Mouse (Mus musculus) neural tube, embryonic 14.5 days (tissue): ENCODE results near the gene Rpl27. TPM values are rescaled to one million over a fixed set of nuclear protein-coding genes. Genes with fewer than 3 reads are reported as not detected.
A peak's percentile ranks its signal among the peaks of the same experiment; 100 is the strongest.
"Not testable (repeated sequence)": the region's sequence is repeated elsewhere in the genome, so short reads cannot be mapped to it uniquely, and the experiment has no call there.

Experiments
- ATAC-seq: fragments of 200-750 bp; cut with Nextera tagmentation; 2 replicates; pipeline ENCODE4 v1.8.0; 2017; ENCODE audit warnings: low read depth, mild to moderate bottlenecking, moderate TSS enrichment, moderate library complexity
- H3K27ac ChIP-seq: fragments of 300-500 bp; sonication (generic); 2 replicates; pipeline ENCODE4 v1.5.1; 2014; ENCODE audit warnings: low read depth, mild to moderate bottlenecking, control low read depth, low read length, moderate library complexity, mixed read lengths
- H3K27me3 ChIP-seq: fragments of 300-500 bp; sonication (generic); 2 replicates; pipeline ENCODE4 v1.6.1; 2014; ENCODE audit warnings: low read length; ENCODE audit not compliant: control insufficient read depth, insufficient read depth
- H3K36me3 ChIP-seq: fragments of 300-500 bp; sonication (generic); 2 replicates; pipeline ENCODE4 v1.6.1; 2014; ENCODE audit warnings: low read length, mixed read lengths; ENCODE audit not compliant: control insufficient read depth, insufficient read depth
- H3K4me1 ChIP-seq: fragments of 300-500 bp; sonication (generic); 2 replicates; pipeline ENCODE4 v1.6.1; 2014; ENCODE audit warnings: low read length; ENCODE audit not compliant: control insufficient read depth, insufficient read depth
- H3K4me2 ChIP-seq: fragments of 300-500 bp; sonication (generic); 2 replicates; pipeline ENCODE4 v1.6.1; 2014; ENCODE audit warnings: mild to moderate bottlenecking, low read depth, low read length, control low read depth
- H3K4me3 ChIP-seq: fragments of 300-500 bp; sonication (generic); 2 replicates; pipeline ENCODE4 v1.5.1; 2014; ENCODE audit warnings: low read depth, low read length, control low read depth, mixed read lengths
- H3K9ac ChIP-seq: fragments of 300-500 bp; sonication (generic); replicated peaks from 2 replicates; pipeline ENCODE4 v1.6.1; 2014; ENCODE audit warnings: low read depth, mild to moderate bottlenecking, control low read depth, low read length, mixed read lengths
- H3K9me3 ChIP-seq: fragments of 300-500 bp; sonication (generic); 2 replicates; pipeline ENCODE4 v1.6.1; 2016; ENCODE audit warnings: low read length; ENCODE audit not compliant: control insufficient read depth
- WGBS: fragments of 180-500 bp; shearing (Covaris S2); extraction: QIAGEN DNeasy Blood & Tissue Kit; methylation state at CpG from one replicate; pipeline ENCODE4 v1.1.7; 2014; 5-methylcytosine and 5-hydroxymethylcytosine counted together
- polyA plus RNA-seq: library from polyadenylated mRNA; unstranded; fragments of >200 nt; fragmentation: Nextera tagmentation; extraction: Ambion mirVana; gene quantifications from 2 replicates; pipeline ENCODE4 v1.2.1, GENCODE M21; 2014

The Rpl27 gene
- polyA plus RNA-seq, 1 experiment from 2014 or later = 257 TPM

DNA sequence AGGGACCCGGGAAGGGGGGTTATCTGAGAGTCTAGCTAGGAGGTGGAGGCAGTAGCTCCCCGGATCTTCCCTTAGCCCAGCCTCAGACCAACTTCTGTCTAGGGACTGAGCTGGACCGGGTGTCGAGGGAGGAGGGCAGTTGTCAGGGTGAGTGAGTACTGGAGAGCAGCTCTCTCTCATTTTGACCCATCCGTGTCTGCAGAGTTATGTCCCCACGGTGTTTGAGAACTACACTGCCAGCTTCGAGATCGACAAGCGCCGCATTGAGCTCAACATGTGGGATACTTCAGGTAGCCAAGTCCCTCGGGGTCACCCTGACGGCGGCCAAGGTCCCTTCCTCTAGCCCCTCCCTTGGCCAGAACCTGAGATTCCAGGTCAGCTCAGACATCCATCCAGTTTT is 26.6 kb downstream of the Rpl27 start:
- WGBS = 2% methylated on average over 13 of the region's 13 CpGs
- H3K4me3 ChIP-seq = peak overlapping the region; percentile 68
- peak overlapping the region; percentile 86 for H3K4me2 ChIP-seq
- no peak for ATAC-seq
- H3K27ac ChIP-seq = peak overlapping the region; percentile 81; the same call in 1 of the 2 replicates
- peaks cover 21% of the 10 kb centered on the region for H3K4me1 ChIP-seq
- no peaks in the 10 kb centered on the region for H3K36me3 ChIP-seq
- H3K27me3 ChIP-seq = no peaks in the 10 kb centered on the region
- no peaks in the 10 kb centered on the region for H3K9me3 ChIP-seq
- peak overlapping the region; percentile 81 for H3K9ac ChIP-seq

DNA sequence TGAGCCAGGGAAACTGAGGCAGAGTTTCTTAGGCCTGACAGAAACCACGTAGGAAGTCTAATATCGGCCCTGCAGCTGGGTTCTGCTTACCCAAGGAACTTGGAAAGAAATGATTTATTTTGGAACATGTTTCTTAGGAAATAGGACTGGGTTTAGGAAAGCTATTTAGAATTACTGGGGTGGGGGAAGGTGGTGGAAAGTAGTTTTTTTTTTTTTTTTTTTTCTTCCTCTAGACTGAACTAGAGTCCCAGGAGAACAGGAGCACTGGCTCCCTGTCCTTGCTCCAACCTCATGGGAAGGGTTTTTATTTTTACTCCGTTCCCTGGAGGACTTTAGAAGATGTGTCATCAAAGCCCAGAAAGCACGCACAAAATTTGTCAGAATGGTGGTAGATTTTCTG is 27.1 kb downstream of the Rpl27 start:
- no peaks in the 10 kb centered on the region for H3K9me3 ChIP-seq
- peak overlapping the region; percentile 86 for H3K4me2 ChIP-seq
- 61% methylated on average over 4 of the region's 4 CpGs for WGBS
- H3K27ac ChIP-seq = no peak overlapping the region
- H3K36me3 ChIP-seq = no peaks in the 10 kb centered on the region
- H3K4me3 ChIP-seq = peak overlapping the region; percentile 68
- H3K9ac ChIP-seq = peak overlapping the region; percentile 81; the same call in 1 of the 2 replicates
- no peak for ATAC-seq
- H3K4me1 ChIP-seq = peaks cover 17% of the 10 kb centered on the region
- no peaks in the 10 kb centered on the region for H3K27me3 ChIP-seq

GRCm38 (mm10) chr11:101470206-101470605 is 28.1 kb downstream of the Rpl27 start:
- no peak overlapping the region for H3K27ac ChIP-seq
- no peaks in the 10 kb centered on the region for H3K36me3 ChIP-seq
- H3K4me2 ChIP-seq = peak overlapping the region; percentile 16; the same call in 1 of the 2 replicates
- H3K4me1 ChIP-seq = peaks cover 15% of the 10 kb centered on the region; the same call in 1 of the 2 replicates
- H3K27me3 ChIP-seq = no peaks in the 10 kb centered on the region
- H3K9me3 ChIP-seq = no peaks in the 10 kb centered on the region
- H3K4me3 ChIP-seq = no peak overlapping the region
- 24% methylated on average over 7 of the region's 7 CpGs for WGBS
- ATAC-seq = no peak
- H3K9ac ChIP-seq = no peak overlapping the region

- Histone ChIP-seq H3K36me3 (no peaks in the 10 kb centered on the region), H3K4me3 (no peak overlapping the region), H3K27ac (no peak overlapping the region), H3K4me2 (no peak overlapping the region), H3K27me3 (no peaks in the 10 kb centered on the region), H3K9ac (no peak overlapping the region), H3K4me1 (peaks cover 15% of the 10 kb centered on the region; the same call in 1 of the 2 replicates), H3K9me3 (no peaks in the 10 kb centered on the region)
- no peak for ATAC-seq
- WGBS = 63% methylated on average over 3 of the region's 3 CpGs
Observed at GRCm38 (mm10) chr11:101471926-101472325, 29.8 kb downstream of the Rpl27 start.

DNA sequence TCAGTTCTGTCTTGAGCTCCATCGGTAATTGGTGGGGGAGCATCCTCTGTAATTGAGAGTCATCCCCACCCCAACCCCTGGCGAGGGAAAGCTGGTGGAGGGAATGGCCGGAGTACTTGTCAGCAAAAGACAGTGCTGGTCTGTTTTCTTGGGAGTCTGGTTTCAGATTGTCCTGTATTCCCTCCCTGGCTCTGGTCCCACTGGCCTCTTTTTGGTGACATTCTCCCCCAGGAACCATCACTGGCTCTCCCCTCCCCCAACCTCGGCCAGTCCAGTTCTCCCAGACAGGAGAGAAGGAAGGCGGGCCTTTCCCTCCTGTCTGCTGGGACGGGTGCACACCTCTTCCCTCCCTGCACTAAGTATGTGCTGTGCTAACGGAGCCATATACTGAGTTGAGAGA is 30.2 kb downstream of the Rpl27 start:
- H3K36me3 ChIP-seq = no peaks in the 10 kb centered on the region
- no peak for ATAC-seq
- H3K27ac ChIP-seq = no peak overlapping the region
- peaks cover 11% of the 10 kb centered on the region for H3K4me1 ChIP-seq
- H3K27me3 ChIP-seq = no peaks in the 10 kb centered on the region
- H3K9ac ChIP-seq = no peak overlapping the region
- H3K4me3 ChIP-seq = no peak overlapping the region
- WGBS = 52% methylated on average over 7 of the region's 7 CpGs
- H3K4me2 ChIP-seq = no peak overlapping the region
- H3K9me3 ChIP-seq = no peaks in the 10 kb centered on the region

GRCm38 (mm10) chr11:101473686-101474085 is 31.6 kb downstream of the Rpl27 start:
- not testable (repeated sequence) for H3K27me3 ChIP-seq, H3K9ac ChIP-seq, H3K27ac ChIP-seq, ATAC-seq, H3K36me3 ChIP-seq, H3K4me3 ChIP-seq, H3K9me3 ChIP-seq, H3K4me2 ChIP-seq
- 82% methylated on average over 1 of the region's 1 CpGs for WGBS
- H3K4me1 ChIP-seq = peaks cover 13% of the 10 kb centered on the region

DNA sequence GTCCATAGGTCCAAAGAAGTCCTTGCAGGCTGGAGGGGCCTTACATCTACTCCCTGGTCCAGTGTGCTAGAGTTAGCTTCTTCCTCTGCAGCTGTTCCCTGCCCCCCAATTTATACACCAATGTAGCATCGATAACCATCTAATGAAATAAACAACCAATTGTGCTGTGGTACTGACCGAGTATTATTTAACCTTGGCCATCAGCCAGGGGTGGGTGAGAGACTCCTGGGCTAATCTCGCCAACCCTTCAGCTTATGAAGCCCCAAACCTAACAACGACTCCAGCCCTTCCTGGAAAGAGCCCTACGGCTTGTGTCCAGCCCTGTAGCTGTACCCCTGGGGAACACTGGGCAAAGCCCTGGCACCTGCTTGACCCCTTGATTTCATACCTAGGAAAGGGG is 32.2 kb downstream of the Rpl27 start:
- H3K4me3 ChIP-seq = no peak overlapping the region
- no peaks in the 10 kb centered on the region for H3K36me3 ChIP-seq
- WGBS = 63% methylated on average over 5 of the region's 5 CpGs
- no peak overlapping the region for H3K9ac ChIP-seq
- H3K9me3 ChIP-seq = no peaks in the 10 kb centered on the region
- peaks cover 12% of the 10 kb centered on the region; the same call in 1 of the 2 replicates for H3K4me1 ChIP-seq
- no peak overlapping the region for H3K27ac ChIP-seq
- H3K4me2 ChIP-seq = no peak overlapping the region
- H3K27me3 ChIP-seq = no peaks in the 10 kb centered on the region
- no peak for ATAC-seq

DNA sequence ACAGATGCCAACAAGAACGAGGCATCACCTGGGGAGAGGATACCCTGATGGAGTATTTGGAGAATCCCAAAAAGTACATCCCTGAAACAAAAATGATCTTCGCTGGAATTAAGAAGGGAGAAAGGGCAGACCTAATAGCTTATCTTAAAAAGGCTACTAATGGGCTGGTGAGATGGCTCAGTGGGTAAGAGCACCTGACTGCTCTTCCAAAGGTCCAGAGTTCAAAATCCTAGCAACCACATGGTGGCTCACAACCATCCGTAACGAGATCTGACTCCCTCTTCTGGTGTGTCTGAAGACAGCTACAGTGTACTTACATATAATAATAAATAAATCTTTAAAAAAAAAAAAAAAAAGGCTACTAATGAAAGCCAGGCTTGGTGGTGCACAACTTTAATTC is 34.3 kb downstream of the Rpl27 start:
- H3K36me3 ChIP-seq, H3K9me3 ChIP-seq, ATAC-seq, H3K4me2 ChIP-seq, H3K27ac ChIP-seq, H3K27me3 ChIP-seq, H3K9ac ChIP-seq, H3K4me3 ChIP-seq: not testable (repeated sequence)
- 90% methylated on average over 4 of the region's 4 CpGs for WGBS
- peaks cover 14% of the 10 kb centered on the region; the same call in 1 of the 2 replicates for H3K4me1 ChIP-seq

GRCm38 (mm10) chr11:101477194-101477551 is 35.1 kb downstream of the Rpl27 start:
- Histone ChIP-seq H3K9me3 (no peaks in the 10 kb centered on the region), H3K4me3 (no peak overlapping the region), H3K9ac (no peak overlapping the region), H3K36me3 (no peaks in the 10 kb centered on the region), H3K27me3 (no peaks in the 10 kb centered on the region), H3K27ac (peak overlapping the region; percentile 60), H3K4me2 (no peak overlapping the region), H3K4me1 (peaks cover 13% of the 10 kb centered on the region; the same call in 1 of the 2 replicates)
- 4% methylated on average over 4 of the region's 4 CpGs for WGBS
- peak; percentile 29 for ATAC-seq
